ENCODE assay signal across 8 mouse cellular contexts in the genomic region with DNA sequence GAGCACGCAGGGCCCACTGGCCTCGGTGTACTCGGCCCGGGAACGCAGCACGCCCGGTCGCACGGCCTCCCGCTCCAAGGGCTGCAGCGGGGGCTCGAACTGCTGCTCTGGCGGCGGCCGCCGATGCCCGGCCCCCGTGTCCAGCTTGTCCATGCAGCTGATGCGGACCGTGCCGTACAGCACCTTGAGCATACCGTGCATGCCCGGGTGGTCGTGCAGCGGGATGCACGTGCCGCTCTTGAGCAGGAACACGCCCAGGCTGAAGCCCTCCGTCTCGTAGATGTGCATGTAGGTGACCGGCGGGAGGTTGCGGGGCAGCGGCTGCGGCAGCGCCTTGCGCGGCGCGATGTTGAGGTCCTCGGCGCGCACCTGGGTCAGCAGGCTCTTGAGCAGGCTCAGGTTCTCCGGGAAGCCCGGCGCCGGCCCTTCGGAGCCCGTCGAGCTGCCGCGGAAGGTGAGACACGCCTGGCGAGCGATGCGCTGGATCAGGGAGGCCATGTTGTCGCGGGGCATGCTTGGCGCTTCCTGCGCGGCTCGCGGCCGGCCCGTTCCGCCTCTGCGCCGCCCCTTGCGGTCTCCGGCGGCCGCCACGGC. TPM values are rescaled to one million over a fixed set of nuclear protein-coding genes. Genes with fewer than 3 reads are reported as not detected.
A peak's percentile ranks its signal among the peaks of the same experiment; 100 is the strongest.
DNase-seq lines count a peak whose midpoint lies in the region; ATAC-seq and TF ChIP-seq lines count a peak whose summit lies in the region.

No protein-coding gene starts in this region.

- H3K4me3 ChIP-seq in embryonic fibroblast, embryonic 13.5 days (ENCODE audit: insufficient read depth, low read length), result peak overlapping the region; percentile 71
- H3K4me3 ChIP-seq in hindbrain, embryonic 15.5 days, result peak overlapping the region; percentile 81
- H3K4me3 ChIP-seq in midbrain, postnatal 0 days (ENCODE audit: low read depth, low read length), result peak overlapping the region; percentile 71

- H3K36me3 ChIP-seq in hindbrain, embryonic 15.5 days, result peaks cover 2% of the 10 kb centered on the region; the same call in 1 of the 2 replicates
- no peaks in the 10 kb centered on the region for H3K36me3 ChIP-seq in midbrain, postnatal 0 days (ENCODE audit: insufficient read depth, low read length)

- peak overlapping the region; percentile 79 for H3K4me2 ChIP-seq in hindbrain, embryonic 15.5 days
- peak overlapping the region; percentile 97 for H3K4me2 ChIP-seq in midbrain, postnatal 0 days (ENCODE audit: low read depth, low read length, poor library complexity, severe bottlenecking)

- H3K9me3 ChIP-seq in hindbrain, embryonic 15.5 days, result no peaks in the 10 kb centered on the region
- H3K9me3 ChIP-seq in midbrain, postnatal 0 days (ENCODE audit: low read length), result no peaks in the 10 kb centered on the region

- H3K4me1 ChIP-seq in embryonic fibroblast, embryonic 13.5 days (ENCODE audit: control insufficient read depth, insufficient read depth, low read length), result peaks cover 4% of the 10 kb centered on the region; the same call in 1 of the 2 replicates
- H3K4me1 ChIP-seq in hindbrain, embryonic 15.5 days (replicated peaks), result peaks cover 45% of the 10 kb centered on the region
- peaks cover 11% of the 10 kb centered on the region; the same call in 1 of the 2 replicates for H3K4me1 ChIP-seq in midbrain, postnatal 0 days (ENCODE audit: insufficient read depth, low read length)

- peak overlapping the region; percentile 91 for H3K27ac ChIP-seq in embryonic fibroblast, embryonic 13.5 days (ENCODE audit: insufficient read depth, low read length)
- H3K27ac ChIP-seq in hindbrain, embryonic 15.5 days (replicated peaks), result peak overlapping the region; percentile 97
- peak overlapping the region; percentile 96 for H3K27ac ChIP-seq in midbrain, postnatal 0 days (ENCODE audit: low read depth, low read length)

- peak; percentile 60 to 87 for DNase-seq in cerebellum, postnatal 25 days
- DNase-seq in cerebellum, adult 9-10 months, result no peak
- DNase-seq in MN1 (ENCODE audit: low spot score), result peak; percentile 56
- peak; percentile 57 for DNase-seq in liver
- peak; percentile 43 for DNase-seq in midbrain, postnatal 0 days (ENCODE audit: low spot score)
- peak; percentile 74 for DNase-seq in testis, postnatal 14 days (ENCODE audit: low spot score)

- H3K9ac ChIP-seq in hindbrain, embryonic 15.5 days, result peak overlapping the region; percentile 92
- peak overlapping the region; percentile 68 for H3K9ac ChIP-seq in midbrain, postnatal 0 days (replicated peaks; ENCODE audit: low read length, poor library complexity, severe bottlenecking)

- under 1% methylated on average over 71 of the region's 73 CpGs for WGBS in hindbrain, embryonic 15.5 days
- under 1% methylated on average over 55 of the region's 73 CpGs for WGBS in midbrain, postnatal 0 days

- ATAC-seq in hindbrain, embryonic 15.5 days (ENCODE audit: low FRiP score, low read depth), result peak; percentile 86
- peak; percentile 81 for ATAC-seq in midbrain, postnatal 0 days (ENCODE audit: low FRiP score)

- H3K27me3 ChIP-seq in hindbrain, embryonic 15.5 days, result 0 out of 2 replicates have a peak, but pooled peaks cover 3% of the 10 kb centered on the region
- H3K27me3 ChIP-seq in midbrain, postnatal 0 days (ENCODE audit: insufficient read depth, low read length), result no peaks in the 10 kb centered on the region

- TF ChIP-seq POLR2A in embryonic fibroblast, embryonic 13.5 days (IDR thresholded peaks at IDR 0.05; ENCODE audit: low read depth, low read length), result no peak

- no peak for TF ChIP-seq CTCF in embryonic fibroblast, embryonic 13.5 days (IDR thresholded peaks at IDR 0.05; ENCODE audit: borderline replicate concordance, insufficient read depth, low read length)
- no peak for TF ChIP-seq CTCF in midbrain, postnatal 0 days (IDR thresholded peaks at IDR 0.05)

RNA-seq across cellular contexts. Expression of a gene that starts 0.4 kb away (rescaled TPM):
- polyA plus RNA-seq in embryonic fibroblast, embryonic 13.5 days (2011; ENCODE audit: insufficient read length, low read depth, missing spikeins), result 24.7 and 25.2 TPM in 2 replicates
- polyA plus RNA-seq in hindbrain, embryonic 15.5 days (2015; fragmentation: Nextera tagmentation; extraction: Ambion mirVana), result 81.7 and 86.7 TPM in 2 replicates
- total RNA-seq in midbrain, postnatal 0 days (2014; rRNA removed), result 56.2 and 58.5 TPM in 2 replicates
- 50.9 and 53.5 TPM in 2 replicates for polyA plus RNA-seq in midbrain, postnatal 0 days (2015; fragmentation: Nextera tagmentation; extraction: Ambion mirVana)

RNA-seq across cellular contexts. Expression of a gene that starts 13.1 kb away (rescaled TPM):
- 11.1 and 17.6 TPM in 2 replicates for polyA plus RNA-seq in embryonic fibroblast, embryonic 13.5 days (2011; ENCODE audit: insufficient read length, low read depth, missing spikeins)
- polyA plus RNA-seq in hindbrain, embryonic 15.5 days (2015; fragmentation: Nextera tagmentation; extraction: Ambion mirVana), result 1.6 and 2.5 TPM in 2 replicates
- 0.57 and 0.60 TPM in 2 replicates for total RNA-seq in midbrain, postnatal 0 days (2014; rRNA removed)
- polyA plus RNA-seq in midbrain, postnatal 0 days (2015; fragmentation: Nextera tagmentation; extraction: Ambion mirVana), result 0.35 and 0.60 TPM in 2 replicates
